Comparison of ENCODE assay signal across 8 mouse cellular contexts in the genomic region with DNA sequence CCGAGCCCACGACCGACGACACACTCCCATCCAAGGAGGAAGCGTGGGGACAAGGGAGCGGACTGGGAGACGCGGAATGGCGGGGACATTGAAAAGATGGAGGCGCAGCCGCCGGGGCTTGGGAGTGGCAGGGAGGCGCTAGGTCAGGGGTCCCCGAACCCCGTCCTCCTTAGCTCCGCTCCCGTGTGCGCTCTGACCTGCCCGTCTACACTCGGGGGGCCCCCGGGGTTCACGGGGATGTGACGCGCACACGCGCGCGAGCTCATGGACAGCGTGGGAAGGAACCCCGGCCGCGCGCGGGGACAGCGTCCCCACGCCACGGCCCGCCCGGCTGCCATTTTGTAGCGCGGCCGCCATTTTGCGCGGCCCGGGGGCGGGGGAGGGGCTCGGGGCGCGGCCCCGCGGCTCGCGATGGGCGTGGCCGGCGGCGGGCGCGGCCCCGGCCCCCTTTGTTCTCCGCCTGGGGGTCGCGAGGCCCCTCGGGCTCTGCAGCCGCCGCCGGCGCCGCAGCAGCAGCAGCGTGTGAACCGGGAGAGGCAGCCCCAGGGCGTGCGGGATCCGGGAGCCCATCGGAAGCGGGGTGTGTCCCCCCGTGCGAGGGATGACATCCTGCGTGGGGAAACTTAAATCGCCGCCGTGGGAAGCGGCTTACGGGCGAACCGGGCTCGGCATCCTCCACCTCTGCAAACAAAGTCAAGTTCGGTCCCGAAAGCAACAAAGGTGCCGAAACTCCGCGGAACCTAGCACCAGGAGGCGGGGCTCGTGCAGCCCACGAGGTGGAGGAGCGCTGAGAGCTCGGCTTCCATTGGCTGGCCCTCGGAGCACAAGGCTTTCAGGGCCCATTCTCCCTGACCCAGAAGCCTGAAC. TPM values are rescaled to one million over a fixed set of nuclear protein-coding genes. Genes with fewer than 3 reads are reported as not detected.
A peak's percentile ranks its signal among the peaks of the same experiment; 100 is the strongest.
DNase-seq lines count a peak whose midpoint lies in the region; ATAC-seq and TF ChIP-seq lines count a peak whose summit lies in the region.

No protein-coding gene starts in this region.

- no peaks in the 10 kb centered on the region for H3K9me3 ChIP-seq in hindbrain, embryonic 15.5 days

- peak overlapping the region; percentile 98 for H3K4me2 ChIP-seq in hindbrain, embryonic 15.5 days

- POLR2A ChIA-PET in Patski (lab: Charles Lee) = interaction anchor here (0.5 to 1.8 kb wide), 7 partner anchors 9 to 92 kb away, joined by 3 to 7 read pairs (median 3); no protein-coding TSS in a partner anchor

- no peak for TF ChIP-seq CTCF in Patski (IDR thresholded peaks at IDR 0.05)

- H3K27me3 ChIP-seq in Patski = no peaks in the 10 kb centered on the region
- H3K27me3 ChIP-seq in hindbrain, embryonic 15.5 days = no peaks in the 10 kb centered on the region

- H3K4me1 ChIP-seq in hindbrain, embryonic 15.5 days (replicated peaks) = peaks cover 36% of the 10 kb centered on the region

- H3K9ac ChIP-seq in hindbrain, embryonic 15.5 days = peak overlapping the region; percentile 93

- WGBS in hindbrain, embryonic 15.5 days = under 1% methylated on average over 88 of the region's 98 CpGs

- peak overlapping the region; percentile 60 for H3K4me3 ChIP-seq in hindbrain, embryonic 15.5 days

- H3K36me3 ChIP-seq in hindbrain, embryonic 15.5 days = no peaks in the 10 kb centered on the region

- DNase-seq in Patski (ENCODE audit: low read depth, low spot score) = no peak
- peak; percentile 88 to 90 for DNase-seq in cerebellum, postnatal 25 days
- DNase-seq in frontal cortex, postnatal 36 days (ENCODE audit: low spot score in 2 of 2) = peak; percentile 83 to 87
- DNase-seq in left cerebral cortex, adult 18-20 months (ENCODE audit: low spot score in 2 of 2) = peak; percentile 81 to 85
- DNase-seq in lung, postnatal 4 days = peak; percentile 88 to 91
- DNase-seq in right cerebral cortex, adult 18-20 months = peak; percentile 91
- DNase-seq in urinary bladder, adult 2 months (ENCODE audit: low spot score) = peak; percentile 73

- ATAC-seq in Patski = peak; percentile 68
- ATAC-seq in hindbrain, embryonic 15.5 days (ENCODE audit: low FRiP score, low read depth) = peak; percentile 83

- CTCF ChIA-PET in Patski (lab: Charles Lee) = interaction anchor here (0.8 to 3.4 kb wide), 3 partner anchors 8 to 27 kb away, joined by 3 to 14 read pairs (median 4); a partner anchor contains a TSS

- peak overlapping the region; percentile 100 for H3K27ac ChIP-seq in hindbrain, embryonic 15.5 days (replicated peaks)

- in situ Hi-C loops in Patski (cut with MboI; ENCODE audit: low pct_unique_long_range_greater_than_20kb) = no loop called here

RNA-seq across cellular contexts. Expression of a gene that starts 8.2 kb away (rescaled TPM):
- polyA plus RNA-seq in Patski (2021) = 31.8 TPM
- polyA plus RNA-seq in hindbrain, embryonic 15.5 days (2015; fragmentation: Nextera tagmentation; extraction: Ambion mirVana) = 15.3 and 17.1 TPM in 2 replicates
- 10 to 100 TPM; 58.4 to 60.6 TPM for total RNA-seq in left cerebral cortex, adult 18-20 months (2021)
- polyA plus RNA-seq in urinary bladder, adult 2 months (2012; rRNA removed) = 3.5 and 10.7 TPM in 2 replicates

RNA-seq across cellular contexts. Expression of a gene that starts 59.3 kb away (rescaled TPM):
- 90.1 TPM for polyA plus RNA-seq in Patski (2021)
- 37.7 and 49.9 TPM in 2 replicates for polyA plus RNA-seq in hindbrain, embryonic 15.5 days (2015; fragmentation: Nextera tagmentation; extraction: Ambion mirVana)
- total RNA-seq in left cerebral cortex, adult 18-20 months (2021) = 1 to 10 TPM; 1.4 to 1.6 TPM
- polyA plus RNA-seq in urinary bladder, adult 2 months (2012; rRNA removed) = 95.1 and 129 TPM in 2 replicates
